9 mouse cellular contexts compared by ENCODE assay signal in the genomic region with DNA sequence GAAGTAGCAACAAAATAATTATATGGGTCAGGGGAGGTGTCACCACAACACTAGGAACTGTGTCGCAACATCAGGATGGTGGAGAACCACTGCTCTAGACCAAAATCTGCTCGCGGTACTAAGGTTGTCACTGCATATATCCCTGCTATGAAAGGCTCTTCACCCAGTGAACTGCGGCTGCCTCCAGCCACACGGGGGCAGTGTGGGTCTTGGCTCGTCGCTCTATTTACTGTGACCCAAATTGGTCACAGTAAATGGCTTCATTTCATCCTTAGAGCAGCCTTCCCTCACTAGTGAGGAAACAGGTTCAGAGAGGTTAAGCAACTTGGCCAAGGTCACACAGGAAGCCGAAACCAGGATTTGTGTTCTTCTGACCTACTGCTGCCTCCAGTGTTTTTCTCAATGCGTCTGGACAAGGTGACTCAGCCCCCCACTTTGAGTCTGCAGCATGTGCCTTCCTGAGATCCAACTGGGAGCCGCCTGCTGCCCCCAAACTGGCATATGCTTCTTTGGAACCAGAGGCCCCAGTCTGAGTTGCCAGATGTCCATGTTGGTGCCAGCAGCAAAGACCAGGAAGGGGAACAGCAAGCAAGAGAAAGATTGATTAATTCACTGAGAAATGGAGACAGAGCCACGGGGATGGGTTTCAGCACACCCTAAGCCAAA.
A peak's percentile ranks its signal among the peaks of the same experiment; 100 is the strongest.
DNase-seq lines count a peak whose midpoint lies in the region; ATAC-seq and TF ChIP-seq lines count a peak whose summit lies in the region.
"Had no signal": no experiment of that assay in that cellular context is flagged by ENCODE, and none has a peak within 500 bp of the region (broad histone marks: within the 10 kb centered on the region; RNA-seq: fewer than 3 reads in every experiment).

No protein-coding gene starts in this region.

- no peak overlapping the region for H3K4me2 ChIP-seq in lung, embryonic 14.5 days
- no peak overlapping the region for H3K4me2 ChIP-seq in stomach, postnatal 0 days (replicated peaks; ENCODE audit: low read depth)
- H3K4me2 ChIP-seq: limb, embryonic 12.5 days had no signal

- no peak for ATAC-seq in CD4-positive, CD25-positive, alpha-beta regulatory T cell, adult 4 months
- ATAC-seq in lung, embryonic 14.5 days (ENCODE audit: insufficient read depth), result no peak
- peak; percentile 38; the same call in 1 of the 2 replicates for ATAC-seq in stomach, postnatal 0 days (ENCODE audit: low FRiP score, low TSS enrichment)

- peak; percentile 80 for TF ChIP-seq CTCF in lung, embryonic 14.5 days (IDR thresholded peaks at IDR 0.05; ENCODE audit: low read depth)
- peak; percentile 83 for TF ChIP-seq CTCF in stomach, postnatal 0 days (IDR thresholded peaks at IDR 0.05; ENCODE audit: low read depth)

- H3K36me3 ChIP-seq in lung, embryonic 14.5 days (ENCODE audit: insufficient read depth), result no peaks in the 10 kb centered on the region
- H3K36me3 ChIP-seq in stomach, postnatal 0 days (ENCODE audit: control insufficient read depth, insufficient read depth, low read length), result no peaks in the 10 kb centered on the region
- H3K36me3 ChIP-seq: limb, embryonic 12.5 days had no signal

- no peak for TF ChIP-seq EP300 in stomach, postnatal 0 days (optimal IDR thresholded peaks at IDR 0.05)

- no peaks in the 10 kb centered on the region for H3K9me3 ChIP-seq in lung, embryonic 14.5 days (ENCODE audit: low read depth, low read length)
- no peaks in the 10 kb centered on the region for H3K9me3 ChIP-seq in stomach, postnatal 0 days (ENCODE audit: control insufficient read depth, low read length)
- H3K9me3 ChIP-seq: limb, embryonic 12.5 days had no signal

- H3K9ac ChIP-seq in lung, embryonic 14.5 days, result no peak overlapping the region
- H3K9ac ChIP-seq in stomach, postnatal 0 days (ENCODE audit: low read length), result no peak overlapping the region
- H3K9ac ChIP-seq: limb, embryonic 12.5 days had no signal

- H3K27me3 ChIP-seq in lung, embryonic 14.5 days (ENCODE audit: insufficient read depth, low read length), result no peaks in the 10 kb centered on the region
- H3K27me3 ChIP-seq in stomach, postnatal 0 days (ENCODE audit: control insufficient read depth, insufficient read depth, low read length), result no peaks in the 10 kb centered on the region

- H3K27ac ChIP-seq in lung, embryonic 14.5 days (ENCODE audit: low read depth), result no peak overlapping the region
- H3K27ac ChIP-seq in stomach, postnatal 0 days (replicated peaks), result no peak overlapping the region
- H3K27ac ChIP-seq: limb, embryonic 12.5 days had no signal

- H3K4me3 ChIP-seq in lung, embryonic 14.5 days (ENCODE audit: low read depth, low read length), result no peak overlapping the region
- no peak overlapping the region for H3K4me3 ChIP-seq in stomach, postnatal 0 days (ENCODE audit: low read depth, low read length)
- H3K4me3 ChIP-seq: limb, embryonic 12.5 days had no signal

- no peaks in the 10 kb centered on the region for H3K4me1 ChIP-seq in lung, embryonic 14.5 days (ENCODE audit: insufficient read depth)
- no peaks in the 10 kb centered on the region for H3K4me1 ChIP-seq in stomach, postnatal 0 days (replicated peaks; ENCODE audit: control insufficient read depth, insufficient read depth)

- peak; percentile 52 for DNase-seq in CD4-positive, CD25-positive, alpha-beta regulatory T cell, adult 2 months (ENCODE audit: low read depth, low spot score)
- DNase-seq in Muller cell, postnatal 12 days (ENCODE audit: inconsistent ontology term), result peak; percentile 49
- DNase-seq in cerebellum, adult 8-10 months, result peak; percentile 61
- peak; percentile 62 for DNase-seq in gastrocnemius, postnatal 10 days
- peak; percentile 87 to 89 for DNase-seq in kidney, postnatal 4 days
- DNase-seq in lung, embryonic 14.5 days, result peak; percentile 86
- DNase-seq in stomach, postnatal 0 days (ENCODE audit: low spot score), result peak; percentile 70

- WGBS in lung, embryonic 14.5 days, result 52% methylated on average over 11 of the region's 11 CpGs
- whole genome bisulfite sequencing in stomach, postnatal 0 days, result 53% methylated on average over 11 of the region's 11 CpGs
